Mouse (Mus musculus) MEL (cell line): ENCODE results near the gene Gm6657. TPM values are rescaled to one million over a fixed set of nuclear protein-coding genes. Genes with fewer than 3 reads are reported as not detected.

ENCODE experiments used
- DNase-seq: peaks from one replicate; pipeline ENCODE4 v3.0.0; 2011; ENCODE audit warnings: low read depth, low spot score
- H3K27ac ChIP-seq: 2 replicates; pipeline ENCODE4 v1.5.1; 2012; ENCODE audit warnings: low read depth, mild to moderate bottlenecking, control low read depth, low read length, moderate library complexity; ENCODE audit not compliant: control insufficient read depth
- H3K27me3 ChIP-seq, 2 experiments: fragments of 150-350 bp in 1 of 2; sonication (generic) in 1 of 2; 2 replicates each; pipeline ENCODE4 v1.6.1; 2012; ENCODE audit warnings: low read length in 2 of 2, mild to moderate bottlenecking in 2 of 2, improper control_type of control experiment in 1 of 2, moderate library complexity in 1 of 2; ENCODE audit not compliant: insufficient read depth in 2 of 2, control insufficient read depth in 1 of 2
- H3K36me3 ChIP-seq, 2 experiments: 2 replicates each; pipeline ENCODE4 v1.6.1; 2012 to 2014; ENCODE audit warnings: low read length in 2 of 2, improper control_type of control experiment in 1 of 2, inconsistent platforms in 1 of 2, mild to moderate bottlenecking in 1 of 2; ENCODE audit not compliant: insufficient read depth in 2 of 2, control insufficient read depth in 1 of 2
- H3K4me1 ChIP-seq, 2 experiments: fragments of 150-350 bp in 1 of 2; sonication (generic) in 1 of 2; 2 replicates each; pipeline ENCODE4 v1.6.1; 2012; ENCODE audit warnings: low read length in 2 of 2, improper control_type of control experiment in 1 of 2, mild to moderate bottlenecking in 1 of 2; ENCODE audit not compliant: insufficient read depth in 2 of 2, control insufficient read depth in 1 of 2
- H3K4me3 ChIP-seq, 2 experiments: fragments of 150-350 bp in 1 of 2; sonication (generic) in 1 of 2; 2 replicates each; pipeline ENCODE4 v1.5.1; 2012; ENCODE audit warnings: low read depth in 2 of 2, low read length in 2 of 2, mild to moderate bottlenecking in 2 of 2, moderate library complexity in 2 of 2, control low read depth in 1 of 2, improper control_type of control experiment in 1 of 2; ENCODE audit not compliant: control insufficient read depth in 1 of 2, insufficient read depth in 1 of 2
- H3K79me2 ChIP-seq: 2 replicates; pipeline ENCODE4 v1.6.1; 2012; ENCODE audit warnings: mild to moderate bottlenecking, low read length, moderate library complexity; ENCODE audit not compliant: control insufficient read depth, poor library complexity, insufficient read depth
- H3K9ac ChIP-seq: 2 replicates; pipeline ENCODE4 v1.6.1; 2012; ENCODE audit warnings: low read depth, mild to moderate bottlenecking, control low read depth, low read length, moderate library complexity; ENCODE audit not compliant: control insufficient read depth, poor library complexity, severe bottlenecking
- H3K9me3 ChIP-seq: fragments of 150-350 bp; sonication (generic); replicated peaks from 2 replicates; pipeline ENCODE4 v1.6.1; 2012; ENCODE audit warnings: mild to moderate bottlenecking, low read length, improper control_type of control experiment, moderate library complexity; ENCODE audit not compliant: insufficient read depth
- GABPA ChIP-seq: IDR thresholded peaks from 2 replicates; pipeline ENCODE4 v1.6.1; 2012; ENCODE audit warnings: low read depth, mild to moderate bottlenecking, inconsistent platforms, low read length, improper control_type of control experiment, moderate library complexity
- HCFC1 ChIP-seq: IDR thresholded peaks from 2 replicates; pipeline ENCODE4 v1.6.1; 2012; ENCODE audit warnings: low read depth, mild to moderate bottlenecking, inconsistent platforms, low read length, improper control_type of control experiment, moderate library complexity
- KAT2A ChIP-seq: conservative IDR thresholded peaks from 2 replicates; pipeline ENCODE4 v1.6.1; 2012; ENCODE audit warnings: low read depth, low read length, improper control_type of control experiment, inconsistent platforms
- MYB ChIP-seq: IDR thresholded peaks from 2 replicates; pipeline ENCODE4 v1.6.1; 2011; ENCODE audit warnings: mild to moderate bottlenecking, low read depth, low read length, improper control_type of control experiment
- NELFE ChIP-seq: IDR thresholded peaks from 2 replicates; pipeline ENCODE4 v1.6.1; 2011; ENCODE audit warnings: low read depth, low read length, improper control_type of control experiment
- UBTF ChIP-seq: IDR thresholded peaks from 2 replicates; pipeline ENCODE4 v1.6.1; 2012; ENCODE audit warnings: low read depth, mild to moderate bottlenecking, inconsistent platforms, low read length, improper control_type of control experiment, moderate library complexity, borderline replicate concordance; ENCODE audit not compliant: insufficient read depth
- ZC3H11A ChIP-seq: IDR thresholded peaks from 2 replicates; pipeline ENCODE4 v1.6.1; 2012; ENCODE audit warnings: low read depth, mild to moderate bottlenecking, inconsistent platforms, low read length, improper control_type of control experiment
- ZNF384 ChIP-seq: IDR thresholded peaks from 2 replicates; pipeline ENCODE4 v1.6.1; 2012; ENCODE audit warnings: low read depth, mild to moderate bottlenecking, inconsistent platforms, low read length, improper control_type of control experiment
- polyA plus RNA-seq, 2 experiments: library from polyadenylated mRNA; stranded (reverse) in 1 of 2; unstranded in 1 of 2; fragments of >175 nt in 1 of 2; fragments of >200 nt in 1 of 2; gene quantifications; 2 replicates each; pipeline versions ENCODE4 v1.2.1 to v1.2.4; 2012; ENCODE audit warnings: low replicate concordance in 2 of 2, low read depth in 1 of 2; ENCODE audit not compliant: insufficient read length in 2 of 2, insufficient read depth in 1 of 2, missing spikeins in 1 of 2
- total RNA-seq: library from RNA; depleted of rRNA; stranded (reverse); fragments of 300-350 nt; gene quantifications from 2 replicates; pipeline ENCODE4 v1.2.3, GENCODE M21; 2012

Gene Gm6657
- total and polyA plus RNA-seq, 3 experiments = not detected

GRCm38 (mm10) chr12:78228139-78228538 is 34.1 kb downstream of the Gm6657 start:
- H3K9me3 ChIP-seq = no peaks in the 10 kb centered on the region
- TF ChIP-seq KAT2A (no peak), ZC3H11A (0 out of 2 replicates have a peak, but pooled peaks have one; percentile 7)
- H3K4me1 ChIP-seq = peaks cover 13 to 16% of the 10 kb centered on the region in 2 experiments
- peaks cover 2 to 20% of the 10 kb centered on the region in 2 experiments; a peak in 3 of 4 replicates for H3K36me3 ChIP-seq
- H3K4me3 ChIP-seq = peak overlapping the region; percentile 36 to 98; a peak in 3 of 4 replicates
- peak; percentile 23 for DNase-seq
- no peaks in the 10 kb centered on the region for H3K27me3 ChIP-seq
- peak overlapping the region; percentile 40 for H3K9ac ChIP-seq
- H3K27ac ChIP-seq = no peak overlapping the region
- H3K79me2 ChIP-seq = peaks cover 36% of the 10 kb centered on the region

GRCm38 (mm10) chr12:78232560-78232959 is 38.5 kb downstream of the Gm6657 start:
- DNase-seq = no peak
- no peak overlapping the region for H3K4me3 ChIP-seq
- H3K9me3 ChIP-seq = no peaks in the 10 kb centered on the region
- no peaks in the 10 kb centered on the region for H3K27me3 ChIP-seq
- peaks cover 2 to 15% of the 10 kb centered on the region in 2 experiments; a peak in 3 of 4 replicates for H3K36me3 ChIP-seq
- H3K27ac ChIP-seq = no peak overlapping the region
- no peak for TF ChIP-seq GABPA
- no peak for TF ChIP-seq HCFC1
- TF ChIP-seq NELFE = no peak
- TF ChIP-seq ZNF384 = peak; percentile 74
- no peak for TF ChIP-seq UBTF
- H3K9ac ChIP-seq = no peak overlapping the region
- peaks cover 30% of the 10 kb centered on the region for H3K79me2 ChIP-seq
- peaks cover 11 to 14% of the 10 kb centered on the region in 2 experiments for H3K4me1 ChIP-seq

- Histone ChIP-seq H3K36me3 (peaks cover 0 to 19% of the 10 kb centered on the region in 2 experiments; a peak in 2 of 4 replicates), H3K9ac (peak overlapping the region; percentile 45; the same call in 1 of the 2 replicates), H3K79me2 (peaks cover 7% of the 10 kb centered on the region)
- DNase-seq = peak; percentile 52
- TF ChIP-seq MYB = no peak
- peak; percentile 98 for TF ChIP-seq ZNF384
- TF ChIP-seq, all 39 proteins: peak for 1
- Histone ChIP-seq H3K27me3 (no peaks in the 10 kb centered on the region), H3K9me3 (no peaks in the 10 kb centered on the region), H3K27ac (no peak overlapping the region), H3K4me3 (peak overlapping the region in 1 of 2 experiments; percentile 51; a peak in 2 of 4 replicates), H3K4me1 (peaks cover 0 to 21% of the 10 kb centered on the region in 2 experiments; a peak in 2 of 4 replicates)
Observed at GRCm38 (mm10) chr12:78248366-78248765, 54.3 kb downstream of the Gm6657 start.
